Comparison of ENCODE assay signal across 8 mouse cellular contexts in genomic region chr11:100619982-100620381, GRCm38 (mm10). TPM values are rescaled to one million over a fixed set of nuclear protein-coding genes. Genes with fewer than 3 reads are reported as not detected.
DNase-seq lines count a peak whose midpoint lies in the region; ATAC-seq lines count a peak whose summit lies in the region.

Gene Dnajc7 (minus strand): TSS chr11:100620168.

- H3K4me2 ChIP-seq in intestine, embryonic 14.5 days (ENCODE audit: low read length), result peak within 1 kb of the TSS; percentile 85

- H3K27ac ChIP-seq in intestine, embryonic 14.5 days (ENCODE audit: low read depth), result peak within 1 kb of the TSS; percentile 94

- no peak for ATAC-seq in intestine, embryonic 14.5 days (replicated peaks; ENCODE audit: low FRiP score, low TSS enrichment, low read depth)
- ATAC-seq in megakaryocyte, adult 5-6 weeks (ENCODE audit: poor library complexity, severe bottlenecking), result no peak

- H3K9me3 ChIP-seq in intestine, embryonic 14.5 days (ENCODE audit: control insufficient read depth, low read length), result no peaks in the 10 kb centered on the region

- H3K36me3 ChIP-seq in intestine, embryonic 14.5 days (ENCODE audit: control insufficient read depth, insufficient read depth, low read length), result peaks cover 7% of the 10 kb centered on the region; the same call in 1 of the 2 replicates

- H3K4me1 ChIP-seq in intestine, embryonic 14.5 days (replicated peaks; ENCODE audit: control insufficient read depth, insufficient read depth, low read length), result peaks cover 20% of the 10 kb centered on the region

- DNase-seq in left cerebral cortex, adult 11 months (ENCODE audit: low spot score), result peak; percentile 50
- no peak for DNase-seq in left cerebral cortex, adult 9 months (ENCODE audit: low spot score in 2 of 2)
- DNase-seq in adrenal gland, postnatal 14 days, result no peak
- DNase-seq in gastrocnemius, postnatal 10 days, result no peak
- no peak for DNase-seq in intestine, embryonic 14.5 days (ENCODE audit: low spot score)
- DNase-seq in embryo, embryonic 9.5 days (ENCODE audit: extremely low spot score), result no peak
- DNase-seq in frontal cortex, postnatal 14 days (ENCODE audit: low spot score in 2 of 2), result no peak

- H3K27me3 ChIP-seq in intestine, embryonic 14.5 days (replicated peaks; ENCODE audit: control insufficient read depth, insufficient read depth, low read length), result no peaks in the 10 kb centered on the region

- 4% methylated on average over 11 of the region's 11 CpGs for WGBS in intestine, embryonic 14.5 days

- peak within 1 kb of the TSS; percentile 96 for H3K9ac ChIP-seq in intestine, embryonic 14.5 days (ENCODE audit: low read length)

- peak within 1 kb of the TSS; percentile 99 for H3K4me3 ChIP-seq in intestine, embryonic 14.5 days (ENCODE audit: low read depth, low read length)

RNA-seq across cellular contexts. Expression of gene Dnajc7, which starts in this region (rescaled TPM):
- total RNA-seq in adrenal gland, postnatal 14 days (2021), result 217 and 264 TPM in 2 replicates
- 100 to 1,000 TPM; 191 to 195 TPM for total RNA-seq in gastrocnemius, postnatal 10 days (2021)
- 61.7 and 70.5 TPM in 2 replicates for polyA plus RNA-seq in intestine, embryonic 14.5 days (2014; fragmentation: Nextera tagmentation; extraction: Ambion mirVana)
- total RNA-seq in megakaryocyte, adult 5-6 weeks (2015), result 98.1 and 124 TPM in 2 replicates
- total RNA-seq in megakaryocyte, adult 5-6 weeks (2017), result 145 and 172 TPM in 2 replicates
